Mouse (Mus musculus) erythroblast, embryonic 14.5 days (primary cell): Measurements from ENCODE around the gene Foxn3.

ENCODE experiments used
- GATA1 ChIP-seq: IDR thresholded peaks from 2 replicates; pipeline ENCODE4 v1.6.1; 2012; ENCODE audit warnings: low read length, inconsistent platforms, mixed read lengths
- TAL1 ChIP-seq: IDR thresholded peaks from 3 replicates; pipeline ENCODE4 v1.6.1; 2012; ENCODE audit warnings: low read length, inconsistent platforms, mixed read lengths

DNA sequence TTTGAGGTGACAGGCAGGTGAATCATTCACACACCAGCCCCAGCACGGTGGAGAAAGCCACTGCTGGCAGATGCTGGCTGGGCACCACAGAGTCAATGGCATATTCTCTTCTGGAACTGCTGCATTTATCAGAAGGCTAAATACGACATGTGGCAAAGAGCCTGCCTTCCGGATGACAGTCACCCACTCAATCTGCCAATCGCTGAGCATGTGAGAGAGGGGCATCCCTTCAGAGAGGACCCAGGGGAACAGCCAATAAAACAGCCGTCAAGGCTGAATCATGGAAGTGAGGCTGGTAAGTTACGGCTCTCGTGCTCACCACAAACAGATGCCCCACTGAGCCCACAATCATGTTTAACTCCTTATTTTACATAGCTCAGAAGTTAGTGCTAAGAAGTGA is 366.4 kb downstream of the Foxn3 start:
- TF ChIP-seq GATA1 (no peak), TAL1 (no peak)
